Mouse (Mus musculus): ENCODE measurements at regions not wholly inside any gene's neighbourhood (a gene's known extent, or its start where the extent isn't known, plus 50 kb on each side); places are given as distances from the start of the nearest gene placed in this dataset.

GRCm38 (mm10) chr16:5829071-5829470, 56.1 kb upstream of the Rbfox1 start:
- DNase-seq (ENCODE audit: low spot score) = no peak

DNA sequence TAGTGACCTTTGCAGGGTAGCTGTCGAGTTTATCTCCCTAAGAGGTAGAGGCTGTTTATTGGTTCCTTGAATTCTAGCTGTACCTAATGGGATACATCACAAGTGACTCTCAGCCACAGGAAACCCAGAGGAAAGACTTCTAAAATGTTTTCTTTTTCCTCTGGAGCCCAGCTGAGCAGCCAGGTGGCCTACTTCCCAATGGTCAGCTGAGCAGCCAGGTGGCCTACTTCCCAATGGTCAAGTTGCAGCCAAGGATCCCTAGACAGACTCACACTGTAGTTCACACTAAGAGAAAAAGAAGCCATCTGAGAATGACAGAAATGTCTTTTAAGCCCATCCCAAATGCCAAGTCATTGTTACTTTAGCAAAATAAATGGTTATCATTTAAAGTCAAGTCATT, 61.8 kb upstream of the Rbfox1 start:
- DNase-seq (ENCODE audit: low spot score) = no peak

- DNase-seq (ENCODE audit: low spot score) = no peak
These were observed 68.0 kb upstream of the Rbfox1 start for GRCm38 (mm10) chr16:5817166-5817565.

DNA sequence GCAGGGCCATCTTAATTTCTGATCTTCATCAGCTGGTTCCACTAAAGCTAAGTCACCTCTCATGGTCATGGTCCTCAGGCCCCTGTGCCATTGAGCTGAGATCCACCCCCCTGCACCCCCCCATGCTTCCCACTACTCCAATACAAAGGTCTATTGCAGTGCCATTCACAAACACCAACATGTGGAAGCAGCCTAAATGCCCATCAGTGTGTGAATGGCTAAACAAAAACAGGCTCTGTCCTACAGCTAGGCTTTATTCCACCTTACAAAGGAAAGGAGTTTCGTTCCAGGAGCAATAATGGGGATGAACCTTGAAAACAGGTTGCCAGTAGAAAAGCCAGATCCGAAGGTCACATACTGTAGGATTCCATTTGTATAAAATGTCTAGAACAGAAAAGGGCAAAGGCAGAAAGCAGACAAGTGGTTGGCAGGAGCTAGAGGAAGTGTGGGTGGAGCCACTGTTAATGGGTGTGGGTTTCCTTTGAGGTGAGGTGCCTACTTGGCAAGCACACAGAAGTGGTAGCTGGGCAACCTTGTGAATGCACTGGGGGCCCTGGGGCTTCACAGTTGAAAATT, 72.8 kb upstream of the Rbfox1 start:
- no peak for DNase-seq (ENCODE audit: low spot score)

GRCm38 (mm10) chr16:5811654-5811992, 73.5 kb upstream of the Rbfox1 start:
- DNase-seq (ENCODE audit: low spot score) = no peak

DNA sequence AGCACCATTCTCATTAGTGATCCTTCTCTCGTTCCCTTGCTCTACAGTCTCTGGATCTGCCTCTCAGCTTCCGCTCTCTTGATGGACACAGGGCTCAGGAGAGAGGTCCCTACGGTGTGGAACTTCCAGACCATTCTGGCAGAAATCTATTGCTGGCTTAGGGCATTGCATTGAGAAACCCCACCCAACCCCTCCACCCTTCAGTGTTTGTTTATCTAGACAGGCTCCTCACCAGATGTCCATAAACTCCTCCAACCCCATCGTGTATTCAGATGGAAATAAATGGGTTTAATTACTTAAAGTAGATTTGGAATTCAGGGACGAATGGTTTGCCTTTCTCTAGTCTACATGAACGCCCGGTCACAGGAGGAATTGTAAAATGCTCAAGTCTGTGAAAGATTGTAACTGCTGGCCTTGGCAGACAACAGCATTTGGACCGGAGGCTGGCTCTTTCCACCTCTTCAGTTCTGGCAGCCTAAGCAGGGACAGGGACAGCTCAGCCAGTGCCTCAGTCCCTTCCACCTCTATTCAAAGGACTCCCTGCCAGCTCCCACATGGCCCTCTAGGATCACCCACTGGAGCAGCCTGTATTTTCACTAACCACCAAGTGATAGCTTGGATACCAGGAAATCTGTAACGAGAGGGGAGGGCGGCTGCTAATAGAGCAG, 74.0 kb upstream of the Rbfox1 start:
- DNase-seq (ENCODE audit: low spot score) = no peak

DNA sequence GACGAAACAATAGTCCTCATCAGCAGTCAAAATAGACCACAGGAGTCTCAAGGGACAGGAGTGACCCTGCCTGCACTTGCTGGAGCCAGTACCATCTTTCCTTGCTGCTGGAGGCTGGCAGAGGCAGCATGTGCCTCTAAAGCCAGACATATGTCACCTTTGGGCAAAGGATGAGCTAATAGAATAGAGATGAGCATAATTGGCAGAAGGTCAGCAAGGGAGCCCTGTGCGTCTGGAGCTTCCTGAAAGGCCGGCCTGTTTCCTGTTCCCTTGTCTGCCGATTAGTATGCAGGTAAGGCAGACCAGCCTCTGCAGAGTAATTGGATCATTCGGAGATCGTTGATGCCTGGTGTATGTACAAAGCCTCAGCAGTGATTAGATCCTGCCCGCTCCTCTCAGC, 87.0 kb upstream of the Rbfox1 start:
- DNase-seq (ENCODE audit: low spot score) = no peak

DNA sequence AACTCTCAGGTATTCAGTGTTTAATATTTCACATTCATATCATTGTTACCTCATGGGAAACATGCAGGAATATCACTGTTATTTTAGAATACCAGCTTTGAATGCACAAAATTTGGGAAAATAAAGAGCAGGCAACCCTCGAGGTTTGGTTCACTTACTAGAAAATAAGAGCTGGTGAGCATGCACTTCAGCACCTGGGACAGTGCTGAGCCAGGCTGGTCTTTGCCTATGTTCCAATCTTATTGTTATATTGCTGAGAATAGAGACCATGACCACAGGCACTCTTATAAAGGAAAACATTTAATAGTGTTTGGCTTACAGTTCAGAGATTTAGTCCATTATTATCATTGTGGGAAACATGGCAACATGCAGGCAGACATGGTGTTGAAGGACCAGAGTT, 92.9 kb upstream of the Rbfox1 start:
- DNase-seq (ENCODE audit: low spot score) = no peak

DNA sequence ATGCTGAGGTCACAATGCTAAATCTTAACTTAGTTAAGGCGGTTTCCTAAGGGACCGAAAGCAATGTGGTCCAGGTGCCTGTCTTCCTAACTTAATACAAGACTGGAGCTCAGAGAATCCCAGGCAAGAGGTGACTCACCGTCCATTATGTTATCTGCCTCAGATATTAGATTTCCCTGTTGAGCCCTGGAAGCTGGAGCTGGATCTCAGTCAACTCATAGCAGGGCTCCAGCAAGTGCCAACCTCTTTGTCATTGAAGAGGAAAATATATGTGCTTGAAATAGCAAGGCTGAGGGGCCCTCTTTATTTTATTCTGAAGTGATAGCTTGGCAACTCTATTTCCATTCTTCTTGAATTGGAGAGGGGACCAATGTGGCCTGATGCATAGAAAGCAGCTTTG, 95.0 kb upstream of the Rbfox1 start:
- DNase-seq (ENCODE audit: low spot score) = no peak

- DNase-seq (ENCODE audit: low spot score) = no peak
These were observed 97.9 kb upstream of the Rbfox1 start for GRCm38 (mm10) chr16:5787206-5787605.

GRCm38 (mm10) chr16:5766771-5767421, 118.3 kb upstream of the Rbfox1 start:
- DNase-seq (ENCODE audit: low spot score) = no peak

GRCm38 (mm10) chr16:5765143-5765542, 120.0 kb upstream of the Rbfox1 start:
- DNase-seq (ENCODE audit: low spot score) = no peak

GRCm38 (mm10) chr16:5760821-5761220, 124.3 kb upstream of the Rbfox1 start:
- DNase-seq (ENCODE audit: low spot score) = no peak

DNA sequence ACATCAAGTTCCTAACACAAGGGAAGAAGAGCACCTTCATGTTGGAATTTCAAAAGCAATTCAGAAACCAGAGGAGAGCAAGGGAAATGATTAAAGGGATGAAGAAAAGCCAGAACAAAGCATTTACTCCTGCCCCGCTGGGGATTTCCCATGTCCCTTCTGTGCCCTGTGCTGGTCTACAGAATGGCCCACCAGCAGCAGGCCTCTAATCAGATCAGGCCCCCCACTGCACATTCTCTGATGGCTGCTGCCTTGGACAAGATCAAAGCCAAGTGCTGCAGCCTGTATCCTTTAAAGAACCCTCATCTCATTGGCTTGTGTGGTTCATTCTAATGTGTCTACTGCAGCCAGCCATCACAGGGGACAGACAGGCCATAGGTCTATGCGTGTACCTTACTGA, 126.1 kb upstream of the Rbfox1 start:
- no peak for DNase-seq (ENCODE audit: low spot score)

- DNase-seq (ENCODE audit: low spot score) = no peak
These were observed 142.2 kb upstream of the Rbfox1 start for GRCm38 (mm10) chr16:5742716-5743507.

GRCm38 (mm10) chr16:5740776-5741175, 144.4 kb upstream of the Rbfox1 start:
- no peak for DNase-seq (ENCODE audit: low spot score)

- no peak for DNase-seq (ENCODE audit: low spot score)
These were observed 151.5 kb upstream of the Rbfox1 start for GRCm38 (mm10) chr16:5733608-5734007.

DNA sequence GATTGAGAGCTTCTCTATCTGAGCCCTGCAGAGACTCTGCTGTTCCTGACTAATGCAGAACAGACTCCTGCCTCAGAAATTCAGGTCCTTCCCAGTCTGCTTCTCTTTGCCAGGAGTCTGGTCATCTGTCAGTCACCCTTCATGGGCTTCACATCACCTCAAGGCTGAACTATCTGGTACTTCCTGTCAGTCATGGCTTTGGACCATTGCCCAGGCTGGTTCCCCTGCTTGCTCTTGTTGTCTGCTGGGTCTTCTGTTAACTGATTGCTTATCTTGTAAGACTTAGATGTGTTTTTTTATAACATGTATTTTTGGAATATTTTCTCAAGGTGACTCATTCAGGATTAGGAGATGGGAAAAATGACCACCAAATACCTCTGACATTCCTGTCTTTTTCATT, 162.6 kb upstream of the Rbfox1 start:
- no peak for DNase-seq (ENCODE audit: low spot score)

DNA sequence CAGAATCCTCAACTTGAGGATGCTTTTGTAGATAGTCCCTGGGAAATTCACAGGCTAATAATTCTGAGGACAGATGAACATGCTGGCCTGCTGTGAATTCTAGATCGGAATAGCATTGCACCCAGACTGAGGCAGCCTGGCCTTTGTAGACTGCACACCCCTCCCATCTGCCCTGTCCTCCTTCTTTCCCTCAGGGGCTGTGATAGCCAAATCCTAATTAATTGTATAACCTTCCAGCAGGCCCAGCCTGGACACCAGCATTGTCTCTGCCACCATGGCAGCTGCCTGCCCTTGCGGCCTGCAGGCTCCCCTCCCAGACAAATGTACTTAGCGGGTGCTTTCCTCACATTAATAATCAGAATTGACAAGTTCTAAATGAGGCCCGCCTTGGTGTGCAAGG, 171.7 kb upstream of the Rbfox1 start:
- no peak for DNase-seq (ENCODE audit: low spot score)

GRCm38 (mm10) chr16:5709831-5710230, 175.3 kb upstream of the Rbfox1 start:
- no peak for DNase-seq (ENCODE audit: low spot score)

DNA sequence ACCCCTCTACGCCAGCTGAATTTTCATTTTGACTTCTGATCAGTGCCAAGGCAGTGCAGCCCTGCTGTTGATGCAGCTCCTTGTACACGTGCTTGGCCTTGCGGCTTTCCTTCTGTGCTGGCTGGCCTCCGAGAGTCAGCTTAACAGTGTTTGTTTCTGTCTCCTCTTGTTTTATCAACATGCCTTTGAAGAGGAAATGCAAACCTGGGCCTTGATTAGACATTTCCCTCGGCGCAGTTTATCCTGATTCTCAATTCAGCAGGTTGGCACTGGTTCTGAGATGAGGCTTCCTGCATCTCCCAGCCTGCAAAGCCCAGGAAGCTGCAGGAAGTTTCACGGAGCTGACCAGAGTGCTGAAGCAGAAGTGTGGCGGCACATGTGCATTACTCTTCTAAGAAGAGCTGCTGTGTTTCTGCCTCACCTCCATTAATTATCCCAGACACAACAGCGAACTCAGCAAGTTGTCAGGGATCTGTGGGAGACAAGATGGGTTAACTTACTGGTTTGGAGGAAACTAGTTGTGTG, 184.4 kb upstream of the Rbfox1 start:
- DNase-seq (ENCODE audit: low spot score) = no peak

DNA sequence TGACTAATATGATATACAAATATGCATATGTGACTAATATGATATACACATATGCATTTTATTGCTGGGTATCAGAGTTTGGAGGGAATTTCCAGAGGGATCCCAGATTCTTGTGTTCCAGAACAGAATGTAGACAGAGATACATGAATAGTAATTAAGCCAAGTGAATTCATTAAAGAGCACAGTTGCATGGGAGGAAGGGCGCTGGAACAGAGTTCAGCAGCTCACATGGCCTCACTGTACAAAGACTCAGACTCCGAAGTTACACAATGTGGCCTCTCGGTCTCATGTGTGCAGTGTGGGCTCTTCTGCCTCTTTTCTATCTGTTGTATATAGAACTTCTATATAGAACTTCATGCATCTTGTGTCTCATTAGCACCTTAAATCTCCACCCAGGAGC, 196.8 kb upstream of the Rbfox1 start:
- no peak for DNase-seq (ENCODE audit: low spot score)

All from spleen, adult 12 weeks (tissue).